Mouse (Mus musculus): ENCODE results near the gene Rilpl1. TPM values are rescaled to one million over a fixed set of nuclear protein-coding genes. Genes with fewer than 3 reads are reported as not detected.

Gene Rilpl1
- polyA plus RNA-seq, 1 experiment: 9.5 TPM

DNA sequence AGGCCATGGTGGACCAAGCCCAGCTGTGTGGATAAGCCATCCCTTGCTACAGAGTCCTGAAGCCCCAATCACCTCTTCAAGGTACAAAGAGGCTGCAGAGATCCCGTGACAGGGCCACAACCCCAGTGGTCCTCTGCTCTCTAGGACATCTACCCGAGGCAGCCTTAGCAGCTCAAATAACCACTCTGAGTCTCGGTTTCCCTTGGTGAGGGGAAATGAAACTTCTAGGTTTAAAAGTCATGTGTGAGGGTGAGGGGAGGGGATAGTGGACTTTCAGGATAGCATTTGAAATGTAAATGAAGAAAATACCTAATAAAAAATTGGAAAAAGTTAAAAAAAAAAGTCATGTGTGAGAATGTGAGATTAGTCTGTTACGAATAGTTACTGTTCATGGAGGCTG, 9.6 kb downstream of the Rilpl1 start:
- H3K27me3 ChIP-seq (ENCODE audit: control insufficient read depth, insufficient read depth, low read length): no peaks in the 10 kb centered on the region
- no peak overlapping the region for H3K4me3 ChIP-seq (ENCODE audit: control insufficient read depth, insufficient read depth, low read length)
- H3K27ac ChIP-seq (ENCODE audit: control insufficient read depth, insufficient read depth, low read length): no peak overlapping the region
- H3K4me1 ChIP-seq (replicated peaks; ENCODE audit: control insufficient read depth, insufficient read depth, low read length): no peaks in the 10 kb centered on the region
- no peaks in the 10 kb centered on the region for H3K36me3 ChIP-seq (ENCODE audit: control insufficient read depth, insufficient read depth, low read length)
- WGBS: 79% methylated on average over 4 of the region's 4 CpGs
- TF ChIP-seq CTCF (IDR thresholded peaks at IDR 0.05; ENCODE audit: borderline replicate concordance, control insufficient read depth, extremely low read depth, insufficient read depth, low read length, poor library complexity) (no peak), POLR2A (IDR thresholded peaks at IDR 0.05; ENCODE audit: control insufficient read depth, extremely low read depth, insufficient read depth, low read length, poor library complexity) (no peak)
- DNase-seq: no peak

DNA sequence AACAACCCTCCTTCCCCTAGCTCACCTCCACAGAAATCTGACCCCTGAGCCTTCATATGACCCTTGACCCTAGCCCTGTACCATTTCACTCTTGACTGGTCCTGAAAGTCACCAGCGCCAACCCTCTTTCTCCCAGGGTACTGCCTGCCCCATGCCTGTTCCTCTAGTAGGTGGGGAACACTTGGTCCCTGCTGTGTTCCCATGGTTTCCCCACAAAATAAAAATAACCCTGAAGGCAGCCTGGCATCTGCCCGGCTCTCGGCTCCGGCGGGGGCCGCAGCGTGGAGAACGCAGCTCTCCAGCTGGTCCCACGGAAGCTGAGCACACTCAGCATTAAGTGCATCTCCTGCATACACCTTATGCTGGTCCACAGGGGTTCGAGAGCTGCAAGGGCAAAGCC, 12.5 kb downstream of the Rilpl1 start:
- Histone ChIP-seq H3K4me3 (ENCODE audit: control insufficient read depth, insufficient read depth, low read length) (no peak overlapping the region), H3K27me3 (ENCODE audit: control insufficient read depth, insufficient read depth, low read length) (no peaks in the 10 kb centered on the region), H3K36me3 (ENCODE audit: control insufficient read depth, insufficient read depth, low read length) (no peaks in the 10 kb centered on the region), H3K4me1 (replicated peaks; ENCODE audit: control insufficient read depth, insufficient read depth, low read length) (no peaks in the 10 kb centered on the region), H3K27ac (ENCODE audit: control insufficient read depth, insufficient read depth, low read length) (no peak overlapping the region)
- TF ChIP-seq POLR2A (IDR thresholded peaks at IDR 0.05; ENCODE audit: control insufficient read depth, extremely low read depth, insufficient read depth, low read length, poor library complexity): no peak
- TF ChIP-seq CTCF (IDR thresholded peaks at IDR 0.05; ENCODE audit: borderline replicate concordance, control insufficient read depth, extremely low read depth, insufficient read depth, low read length, poor library complexity): no peak
- 96% methylated on average over 10 of the region's 10 CpGs for WGBS
- no peak for DNase-seq

DNA sequence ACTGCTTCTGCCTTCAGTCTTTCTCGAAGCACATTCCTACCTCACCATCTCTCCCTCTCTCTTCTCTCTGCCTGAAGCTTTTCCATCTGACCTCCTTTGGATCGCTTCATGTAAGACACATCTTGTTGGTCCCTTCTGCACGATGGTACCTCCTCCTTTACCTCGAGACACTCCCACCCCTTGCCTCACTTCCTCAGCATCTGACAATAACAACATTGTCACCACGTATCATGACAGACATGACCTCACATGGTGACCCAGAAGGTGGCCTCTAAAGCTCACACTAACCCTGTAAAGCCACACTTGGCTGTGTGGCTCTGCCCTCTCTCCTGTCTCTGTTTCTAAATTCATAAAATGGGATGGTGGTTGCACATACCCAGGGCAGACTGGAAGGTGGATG, 15.4 kb downstream of the Rilpl1 start:
- H3K27me3 ChIP-seq (ENCODE audit: control insufficient read depth, insufficient read depth, low read length): no peaks in the 10 kb centered on the region
- H3K4me3 ChIP-seq (ENCODE audit: control insufficient read depth, insufficient read depth, low read length): no peak overlapping the region
- no peaks in the 10 kb centered on the region for H3K4me1 ChIP-seq (replicated peaks; ENCODE audit: control insufficient read depth, insufficient read depth, low read length)
- DNase-seq: no peak
- no peak for TF ChIP-seq POLR2A (IDR thresholded peaks at IDR 0.05; ENCODE audit: control insufficient read depth, extremely low read depth, insufficient read depth, low read length, poor library complexity)
- 87% methylated on average over 5 of the region's 5 CpGs for WGBS
- H3K36me3 ChIP-seq (ENCODE audit: control insufficient read depth, insufficient read depth, low read length): no peaks in the 10 kb centered on the region
- H3K27ac ChIP-seq (ENCODE audit: control insufficient read depth, insufficient read depth, low read length): no peak overlapping the region

GRCm38 (mm10) chr5:124510536-124511050, 20.6 kb downstream of the Rilpl1 start:
- TF ChIP-seq CTCF (IDR thresholded peaks at IDR 0.05; ENCODE audit: borderline replicate concordance, control insufficient read depth, extremely low read depth, insufficient read depth, low read length, poor library complexity) (no peak), POLR2A (IDR thresholded peaks at IDR 0.05; ENCODE audit: control insufficient read depth, extremely low read depth, insufficient read depth, low read length, poor library complexity) (no peak)
- H3K27me3 ChIP-seq (ENCODE audit: control insufficient read depth, insufficient read depth, low read length): no peaks in the 10 kb centered on the region
- no peak overlapping the region for H3K27ac ChIP-seq (ENCODE audit: control insufficient read depth, insufficient read depth, low read length)
- H3K4me3 ChIP-seq (ENCODE audit: control insufficient read depth, insufficient read depth, low read length): no peak overlapping the region
- 95% methylated on average over 10 of the region's 10 CpGs for WGBS
- H3K36me3 ChIP-seq (ENCODE audit: control insufficient read depth, insufficient read depth, low read length): no peaks in the 10 kb centered on the region
- no peaks in the 10 kb centered on the region for H3K4me1 ChIP-seq (replicated peaks; ENCODE audit: control insufficient read depth, insufficient read depth, low read length)
- DNase-seq: no peak

DNA sequence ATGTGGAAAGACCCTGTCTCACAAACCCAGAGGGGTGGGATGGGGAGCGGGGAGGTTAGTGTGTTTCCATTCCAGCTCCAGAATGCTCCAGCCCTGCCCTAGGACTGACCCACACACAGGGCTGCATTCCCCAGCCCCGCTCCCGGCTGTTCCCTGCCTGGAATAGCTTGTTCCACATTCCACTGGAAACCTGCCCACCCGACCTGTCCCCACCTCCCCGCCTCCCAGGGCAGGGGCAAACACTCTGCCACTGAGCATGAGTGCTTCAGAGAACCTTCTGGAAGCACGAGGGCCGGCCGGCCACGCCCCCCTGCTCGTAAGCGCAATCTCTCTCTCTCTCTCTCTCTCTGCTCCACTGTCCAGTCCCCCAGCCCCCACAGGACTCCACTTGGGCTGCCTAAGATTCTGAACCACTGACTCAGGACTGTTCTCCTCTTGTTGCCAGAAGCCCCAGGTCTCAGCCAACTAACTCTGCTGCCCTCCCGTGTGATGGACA, 21.4 kb downstream of the Rilpl1 start:
- H3K27me3 ChIP-seq (ENCODE audit: control insufficient read depth, insufficient read depth, low read length): no peaks in the 10 kb centered on the region
- no peaks in the 10 kb centered on the region for H3K4me1 ChIP-seq (replicated peaks; ENCODE audit: control insufficient read depth, insufficient read depth, low read length)
- 92% methylated on average over 12 of the region's 12 CpGs for WGBS
- TF ChIP-seq POLR2A (IDR thresholded peaks at IDR 0.05; ENCODE audit: control insufficient read depth, extremely low read depth, insufficient read depth, low read length, poor library complexity): no peak
- no peak overlapping the region for H3K4me3 ChIP-seq (ENCODE audit: control insufficient read depth, insufficient read depth, low read length)
- no peak for DNase-seq
- H3K36me3 ChIP-seq (ENCODE audit: control insufficient read depth, insufficient read depth, low read length): no peaks in the 10 kb centered on the region
- H3K27ac ChIP-seq (ENCODE audit: control insufficient read depth, insufficient read depth, low read length): no peak overlapping the region

DNA sequence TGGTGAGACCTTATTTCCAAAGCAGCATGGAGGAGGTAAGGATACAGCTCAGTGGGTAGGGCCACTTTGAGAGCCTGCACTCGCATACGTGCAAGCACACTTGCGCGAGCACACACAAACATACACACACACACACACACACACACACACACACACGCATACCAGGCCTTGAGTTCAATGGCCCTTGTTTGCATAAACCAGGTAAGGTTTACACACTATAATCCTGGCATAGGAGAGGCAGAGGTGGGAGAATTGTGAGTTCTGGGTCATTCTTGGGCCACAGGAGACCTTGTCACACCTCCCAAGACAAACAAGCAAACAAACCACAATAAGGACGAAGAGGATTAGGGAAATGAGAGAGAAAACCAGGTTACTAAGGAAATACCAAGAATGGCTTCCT, 22.0 kb downstream of the Rilpl1 start:
- Histone ChIP-seq H3K36me3 (ENCODE audit: control insufficient read depth, insufficient read depth, low read length) (no peaks in the 10 kb centered on the region), H3K4me3 (ENCODE audit: control insufficient read depth, insufficient read depth, low read length) (no peak overlapping the region), H3K4me1 (replicated peaks; ENCODE audit: control insufficient read depth, insufficient read depth, low read length) (no peaks in the 10 kb centered on the region), H3K27ac (ENCODE audit: control insufficient read depth, insufficient read depth, low read length) (no peak overlapping the region), H3K27me3 (ENCODE audit: control insufficient read depth, insufficient read depth, low read length) (no peaks in the 10 kb centered on the region)
- no peak for TF ChIP-seq POLR2A (IDR thresholded peaks at IDR 0.05; ENCODE audit: control insufficient read depth, extremely low read depth, insufficient read depth, low read length, poor library complexity)
- no peak for TF ChIP-seq CTCF (IDR thresholded peaks at IDR 0.05; ENCODE audit: borderline replicate concordance, control insufficient read depth, extremely low read depth, insufficient read depth, low read length, poor library complexity)
- DNase-seq: no peak
- WGBS: 96% methylated on average over 6 of the region's 6 CpGs

DNA sequence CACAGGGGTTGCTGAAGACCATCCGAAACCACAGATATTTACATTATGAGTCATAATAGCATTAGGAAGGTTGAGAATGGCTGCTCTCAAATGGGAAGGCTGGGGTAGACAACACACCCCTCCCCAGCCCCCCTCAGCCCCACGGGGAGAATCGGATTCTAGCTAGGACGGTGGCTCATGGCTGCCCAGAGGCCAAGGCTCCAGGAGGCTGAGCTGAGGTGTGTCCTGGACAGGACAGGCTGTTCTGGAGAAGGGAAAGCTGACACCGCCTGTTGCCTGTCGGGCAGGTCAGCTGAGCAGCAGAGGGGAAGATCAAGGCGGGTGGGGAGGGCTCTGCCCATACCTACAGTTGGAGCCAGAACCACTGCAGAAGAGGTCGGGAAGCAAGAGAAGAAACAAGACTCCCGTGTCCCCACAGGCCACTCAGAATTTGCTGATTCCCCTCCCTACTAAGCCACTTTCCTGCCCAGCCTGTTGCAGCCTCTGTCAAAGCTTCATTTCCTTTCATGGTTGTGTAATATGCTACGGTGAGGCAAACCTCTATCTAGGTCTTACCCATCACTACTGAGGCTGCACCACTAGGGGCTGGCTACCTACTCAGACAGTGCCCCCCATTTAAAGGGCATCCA, 24.3 kb downstream of the Rilpl1 start:
- Histone ChIP-seq H3K27ac (ENCODE audit: control insufficient read depth, insufficient read depth, low read length) (no peak overlapping the region), H3K4me1 (replicated peaks; ENCODE audit: control insufficient read depth, insufficient read depth, low read length) (no peaks in the 10 kb centered on the region), H3K4me3 (ENCODE audit: control insufficient read depth, insufficient read depth, low read length) (no peak overlapping the region), H3K27me3 (ENCODE audit: control insufficient read depth, insufficient read depth, low read length) (no peaks in the 10 kb centered on the region), H3K36me3 (ENCODE audit: control insufficient read depth, insufficient read depth, low read length) (no peaks in the 10 kb centered on the region)
- DNase-seq: no peak
- TF ChIP-seq CTCF (IDR thresholded peaks at IDR 0.05; ENCODE audit: borderline replicate concordance, control insufficient read depth, extremely low read depth, insufficient read depth, low read length, poor library complexity) (no peak), POLR2A (IDR thresholded peaks at IDR 0.05; ENCODE audit: control insufficient read depth, extremely low read depth, insufficient read depth, low read length, poor library complexity) (no peak)
- WGBS: 75% methylated on average over 10 of the region's 10 CpGs

All from thymus, adult 2 months (tissue).